In genomic region chr5:74647584-74647984, GRCm38 (mm10) we compare ENCODE assay signal across 23 mouse cellular contexts. TPM values are rescaled to one million over a fixed set of nuclear protein-coding genes. Genes with fewer than 3 reads are reported as not detected.
DNase-seq lines count a peak whose midpoint lies in the region; ATAC-seq and TF ChIP-seq lines count a peak whose summit lies in the region.
"Had no signal": no experiment of that assay in that cellular context is flagged by ENCODE, and none has a peak within 500 bp of the region (broad histone marks: within the 10 kb centered on the region; RNA-seq: fewer than 3 reads in every experiment).

No protein-coding gene starts in this region.

- no peaks in the 10 kb centered on the region for H3K36me3 ChIP-seq in heart, embryonic 11.5 days (ENCODE audit: control insufficient read depth, insufficient read depth, low read length)
- H3K36me3 ChIP-seq in lung, embryonic 16.5 days (ENCODE audit: control insufficient read depth, insufficient read depth, low read length), result no peaks in the 10 kb centered on the region
- no peaks in the 10 kb centered on the region for H3K36me3 ChIP-seq in liver, postnatal 0 days (replicated peaks; ENCODE audit: insufficient read depth, low read length)
- no peaks in the 10 kb centered on the region for H3K36me3 ChIP-seq in forebrain, postnatal 0 days (ENCODE audit: insufficient read depth)
- H3K36me3 ChIP-seq: embryonic facial prominence, embryonic 13.5 days; G1E; hindbrain, embryonic 15.5 days; intestine, embryonic 15.5 days; kidney, embryonic 15.5 days; limb, embryonic 13.5 days; neural tube, embryonic 15.5 days; stomach, embryonic 15.5 days had no signal

- TF ChIP-seq EP300 in liver, postnatal 0 days (IDR thresholded peaks at IDR 0.05; ENCODE audit: low read depth), result no peak

- H3K4me1 ChIP-seq in heart, embryonic 11.5 days (ENCODE audit: control insufficient read depth, insufficient read depth, low read length), result peaks cover 12% of the 10 kb centered on the region
- H3K4me1 ChIP-seq in lung, embryonic 16.5 days (replicated peaks; ENCODE audit: control insufficient read depth, insufficient read depth, low read length), result no peaks in the 10 kb centered on the region; the same call in 1 of the 2 replicates
- peaks cover 13% of the 10 kb centered on the region; the same call in 1 of the 2 replicates for H3K4me1 ChIP-seq in liver, postnatal 0 days (ENCODE audit: insufficient read depth)
- no peaks in the 10 kb centered on the region for H3K4me1 ChIP-seq in forebrain, postnatal 0 days (ENCODE audit: insufficient read depth)
- H3K4me1 ChIP-seq: intestine, embryonic 15.5 days; kidney, embryonic 15.5 days; stomach, embryonic 15.5 days had no signal

- H3K9me3 ChIP-seq in heart, embryonic 11.5 days (replicated peaks; ENCODE audit: control insufficient read depth, low read length), result no peaks in the 10 kb centered on the region
- no peaks in the 10 kb centered on the region for H3K9me3 ChIP-seq in lung, embryonic 16.5 days (ENCODE audit: control insufficient read depth, low read length)
- H3K9me3 ChIP-seq in liver, postnatal 0 days (ENCODE audit: low read length), result no peaks in the 10 kb centered on the region
- H3K9me3 ChIP-seq in forebrain, postnatal 0 days (ENCODE audit: low read length), result no peaks in the 10 kb centered on the region
- H3K9me3 ChIP-seq: embryonic facial prominence, embryonic 13.5 days; G1E; hindbrain, embryonic 15.5 days; intestine, embryonic 15.5 days; kidney, embryonic 15.5 days; limb, embryonic 13.5 days; neural tube, embryonic 15.5 days; stomach, embryonic 15.5 days had no signal

- intact Hi-C loops in heart, postnatal 10 days (cut with DNase I), result no loop called here

- no peaks in the 10 kb centered on the region for H3K27me3 ChIP-seq in heart, embryonic 11.5 days (ENCODE audit: control insufficient read depth, insufficient read depth, low read length)
- no peaks in the 10 kb centered on the region for H3K27me3 ChIP-seq in lung, embryonic 16.5 days (ENCODE audit: control insufficient read depth, insufficient read depth, low read depth, low read length)
- H3K27me3 ChIP-seq in liver, postnatal 0 days (ENCODE audit: insufficient read depth, low read length), result no peaks in the 10 kb centered on the region
- H3K27me3 ChIP-seq in forebrain, postnatal 0 days (ENCODE audit: insufficient read depth, low read length), result no peaks in the 10 kb centered on the region
- H3K27me3 ChIP-seq: embryonic facial prominence, embryonic 13.5 days; hindbrain, embryonic 15.5 days; intestine, embryonic 15.5 days; kidney, embryonic 15.5 days; limb, embryonic 13.5 days; neural tube, embryonic 15.5 days; stomach, embryonic 15.5 days had no signal

- H3K9ac ChIP-seq in heart, embryonic 11.5 days (ENCODE audit: low read depth, low read length), result no peak overlapping the region
- H3K9ac ChIP-seq in lung, embryonic 16.5 days (ENCODE audit: low read length), result no peak overlapping the region
- peak overlapping the region; percentile 55; the same call in 1 of the 2 replicates for H3K9ac ChIP-seq in liver, postnatal 0 days (replicated peaks)
- no peak overlapping the region for H3K9ac ChIP-seq in forebrain, postnatal 0 days
- H3K9ac ChIP-seq: embryonic facial prominence, embryonic 13.5 days; hindbrain, embryonic 15.5 days; intestine, embryonic 15.5 days; kidney, embryonic 15.5 days; limb, embryonic 13.5 days; neural tube, embryonic 15.5 days; stomach, embryonic 15.5 days had no signal

- ATAC-seq in heart, embryonic 11.5 days (replicated peaks; ENCODE audit: insufficient number of reproducible peaks, low FRiP score, low TSS enrichment), result no peak
- peak; percentile 43; the same call in 1 of the 2 replicates for ATAC-seq in lung, embryonic 16.5 days (ENCODE audit: low read depth)
- ATAC-seq in liver, postnatal 0 days, result peak; percentile 86
- no peak for ATAC-seq in forebrain, postnatal 0 days
- ATAC-seq: intestine, embryonic 15.5 days; midbrain, embryonic 16.5 days had no signal

- no peak overlapping the region for H3K4me3 ChIP-seq in heart, embryonic 11.5 days (ENCODE audit: low read depth, low read length)
- no peak overlapping the region for H3K4me3 ChIP-seq in lung, embryonic 16.5 days (ENCODE audit: low read length)
- peak overlapping the region; percentile 39 for H3K4me3 ChIP-seq in liver, postnatal 0 days (ENCODE audit: low read depth, low read length)
- H3K4me3 ChIP-seq in forebrain, postnatal 0 days (ENCODE audit: low read depth, low read length), result no peak overlapping the region
- H3K4me3 ChIP-seq: embryonic facial prominence, embryonic 13.5 days; gastrocnemius, adult 2 months; hindbrain, embryonic 15.5 days; intestine, embryonic 15.5 days; kidney, embryonic 15.5 days; limb, embryonic 13.5 days; neural tube, embryonic 15.5 days; stomach, embryonic 15.5 days had no signal

- WGBS in heart, embryonic 11.5 days (ENCODE audit: insufficient replicate concordance), result 12% methylated on average over 5 of the region's 6 CpGs
- 37% methylated on average over 5 of the region's 6 CpGs for WGBS in lung, embryonic 16.5 days
- WGBS in liver, postnatal 0 days (ENCODE audit: insufficient replicate concordance), result 45% methylated on average over 5 of the region's 6 CpGs
- WGBS in forebrain, postnatal 0 days, result 71% methylated on average over 5 of the region's 6 CpGs

- DNase-seq in adrenal gland, postnatal 14 days, result peak; percentile 27
- DNase-seq in adrenal gland, postnatal 10 days, result no peak
- DNase-seq in heart, postnatal 10 days, result peak; percentile 27 to 29
- no peak for DNase-seq in lung, postnatal 25 days (ENCODE audit: low spot score)
- DNase-seq in liver, postnatal 0 days, result peak; percentile 53
- no peak for DNase-seq in forebrain, postnatal 0 days
- DNase-seq: cerebellum, adult 11 months; cerebellum, postnatal 10 days; gastrocnemius, adult 2 months; lung, postnatal 4 days; right cerebral cortex, postnatal 25 days; thymus, adult 2 months had no signal

- TF ChIP-seq CTCF in liver, postnatal 0 days (IDR thresholded peaks at IDR 0.05; ENCODE audit: low read depth), result no peak
- no peak for TF ChIP-seq CTCF in forebrain, postnatal 0 days (IDR thresholded peaks at IDR 0.05; ENCODE audit: low read depth)

- no peak overlapping the region; the same call in 1 of the 2 replicates for H3K4me2 ChIP-seq in heart, embryonic 11.5 days
- no peak overlapping the region for H3K4me2 ChIP-seq in lung, embryonic 16.5 days (ENCODE audit: low read depth, low read length)
- H3K4me2 ChIP-seq in liver, postnatal 0 days (ENCODE audit: low read depth, low read length), result peak overlapping the region; percentile 47
- no peak overlapping the region for H3K4me2 ChIP-seq in forebrain, postnatal 0 days (ENCODE audit: low read depth)
- H3K4me2 ChIP-seq: embryonic facial prominence, embryonic 13.5 days; hindbrain, embryonic 15.5 days; intestine, embryonic 15.5 days; kidney, embryonic 15.5 days; limb, embryonic 13.5 days; neural tube, embryonic 15.5 days; stomach, embryonic 15.5 days had no signal

- no peak overlapping the region for H3K27ac ChIP-seq in heart, embryonic 11.5 days (ENCODE audit: low read depth, low read length)
- H3K27ac ChIP-seq in lung, embryonic 16.5 days (ENCODE audit: low read length), result no peak overlapping the region
- H3K27ac ChIP-seq in liver, postnatal 0 days (ENCODE audit: low read depth), result peak overlapping the region; percentile 92
- no peak overlapping the region for H3K27ac ChIP-seq in forebrain, postnatal 0 days (ENCODE audit: low read depth, low read length)
- H3K27ac ChIP-seq: embryonic facial prominence, embryonic 13.5 days; gastrocnemius, adult 2 months; hindbrain, embryonic 15.5 days; intestine, embryonic 15.5 days; kidney, embryonic 15.5 days; limb, embryonic 13.5 days; neural tube, embryonic 15.5 days; stomach, embryonic 15.5 days had no signal

RNA-seq across cellular contexts. Expression of gene Lnx1, which starts 55.1 kb away (rescaled TPM):
- 5.6 and 7.5 TPM in 2 replicates for total RNA-seq in adrenal gland, postnatal 14 days (2021)
- 1 to 10 TPM; 4.4 to 4.5 TPM for total RNA-seq in adrenal gland, postnatal 10 days (2021)
- 1 to 10 TPM; 4.3 to 4.5 TPM for total RNA-seq in heart, postnatal 10 days (2021)
- 0.56 and 0.70 TPM in 2 replicates for polyA plus RNA-seq in heart, embryonic 11.5 days (2014; fragmentation: Nextera tagmentation; extraction: Ambion mirVana)
- polyA plus RNA-seq in lung, embryonic 16.5 days (2015; fragmentation: Nextera tagmentation; extraction: Ambion mirVana), result 5.5 and 6.1 TPM in 2 replicates
- polyA plus RNA-seq in liver, postnatal 0 days (2015; fragmentation: Nextera tagmentation; extraction: Ambion mirVana), result 0.06 TPM in 1 of 2 replicates, not detected in the other
- total RNA-seq in forebrain, postnatal 0 days (2014; rRNA removed), result 15.5 and 21.2 TPM in 2 replicates
- polyA plus RNA-seq in forebrain, postnatal 0 days (2015; fragmentation: Nextera tagmentation; extraction: Ambion mirVana), result 6.8 and 11.0 TPM in 2 replicates
- polyA plus RNA-seq: G1E had no signal

Comparison
In these comparisons a context has a peak if more than half of its experiments do, and no peak if none do; other contexts are left out.
1. DNase-seq: peak in adrenal gland, postnatal 14 days (single experiment), heart, postnatal 10 days (2 of 2) and liver, postnatal 0 days (single experiment); none in adrenal gland, postnatal 10 days (single experiment), lung, postnatal 25 days (single experiment) and forebrain, postnatal 0 days (single experiment).
2. ATAC-seq: peak in lung, embryonic 16.5 days (single experiment) and liver, postnatal 0 days (single experiment); none in heart, embryonic 11.5 days (single experiment) and forebrain, postnatal 0 days (single experiment).